Mouse (Mus musculus) neural tube, embryonic 13.5 days (tissue): ENCODE measurements around the gene Ptpn21. TPM values are rescaled to one million over a fixed set of nuclear protein-coding genes. Genes with fewer than 3 reads are reported as not detected.

Experiments used
- ATAC-seq: fragments of 200-750 bp; cut with Nextera tagmentation; 2 replicates; pipeline ENCODE4 v1.8.0; 2017; ENCODE audit warnings: low read depth, mild to moderate bottlenecking, moderate TSS enrichment, moderate library complexity
- H3K27ac ChIP-seq: fragments of 300-500 bp; sonication (generic); replicated peaks from 2 replicates; pipeline ENCODE4 v1.5.1; 2015; ENCODE audit warnings: moderate library complexity, mild to moderate bottlenecking, inconsistent platforms
- H3K27me3 ChIP-seq: fragments of 300-500 bp; sonication (generic); 2 replicates; pipeline ENCODE4 v1.6.1; 2015; ENCODE audit warnings: mild to moderate bottlenecking, inconsistent platforms
- H3K36me3 ChIP-seq: fragments of 300-500 bp; sonication (generic); 2 replicates; pipeline ENCODE4 v1.6.1; 2015; ENCODE audit warnings: mild to moderate bottlenecking, inconsistent platforms
- H3K4me1 ChIP-seq: fragments of 300-500 bp; sonication (generic); replicated peaks from 2 replicates; pipeline ENCODE4 v1.6.1; 2015; ENCODE audit warnings: inconsistent platforms
- H3K4me2 ChIP-seq: fragments of 300-500 bp; sonication (generic); 2 replicates; pipeline ENCODE4 v1.6.1; 2015; ENCODE audit warnings: inconsistent platforms, mild to moderate bottlenecking, moderate library complexity
- H3K4me3 ChIP-seq: fragments of 300-500 bp; sonication (generic); 2 replicates; pipeline ENCODE4 v1.5.1; 2015; ENCODE audit warnings: mild to moderate bottlenecking, inconsistent platforms
- H3K9ac ChIP-seq: fragments of 300-500 bp; sonication (generic); 2 replicates; pipeline ENCODE4 v1.6.1; 2015; ENCODE audit warnings: moderate library complexity, mild to moderate bottlenecking, inconsistent platforms
- H3K9me3 ChIP-seq: fragments of 300-500 bp; sonication (generic); 2 replicates; pipeline ENCODE4 v1.6.1; 2016; ENCODE audit warnings: inconsistent platforms
- WGBS: fragments of 180-500 bp; shearing (Covaris S2); methylation state at CpG from one replicate; pipeline ENCODE4 v1.1.7; 2015; 5-methylcytosine and 5-hydroxymethylcytosine counted together
- polyA plus RNA-seq: library from polyadenylated mRNA; unstranded; fragments of >200 nt; fragmentation: Nextera tagmentation; extraction: Ambion mirVana; gene quantifications from 2 replicates; pipeline ENCODE4 v1.2.1, GENCODE M21; 2015

Gene Ptpn21
- polyA plus RNA-seq, 1 experiment from 2014 or later, result 5.3 TPM

GRCm38 (mm10) chr12:98716142-98716541, 21.1 kb downstream of the Ptpn21 start:
- Histone ChIP-seq H3K36me3 (no peaks in the 10 kb centered on the region), H3K9me3 (no peaks in the 10 kb centered on the region), H3K4me2 (no peak overlapping the region), H3K4me1 (peaks cover 18% of the 10 kb centered on the region), H3K27me3 (no peaks in the 10 kb centered on the region), H3K27ac (no peak overlapping the region), H3K4me3 (no peak overlapping the region), H3K9ac (no peak overlapping the region)
- WGBS, result 87% methylated on average over 2 of the region's 2 CpGs
- ATAC-seq, result no peak

DNA sequence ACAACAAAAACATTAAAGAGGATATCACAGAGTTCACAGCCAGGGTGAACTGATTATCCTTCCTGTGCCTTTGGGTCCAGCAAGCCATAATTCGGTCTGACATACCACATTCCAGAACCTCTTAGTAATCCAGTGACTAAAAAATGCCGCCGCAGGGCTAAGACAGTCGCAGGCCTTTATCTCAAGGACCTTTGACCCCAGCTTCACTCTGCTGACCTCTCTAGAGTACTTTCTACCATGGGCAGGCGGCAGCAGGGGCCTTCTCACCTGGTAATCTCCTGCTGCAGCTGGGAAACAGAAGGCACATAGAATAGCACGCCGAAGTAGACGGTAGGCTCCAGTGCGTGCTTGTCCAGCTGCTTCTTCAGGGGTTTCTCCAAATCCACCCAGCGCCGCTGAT, 22.4 kb downstream of the Ptpn21 start:
- Histone ChIP-seq H3K36me3 (no peaks in the 10 kb centered on the region), H3K4me2 (no peak overlapping the region), H3K4me3 (no peak overlapping the region), H3K27me3 (no peaks in the 10 kb centered on the region), H3K27ac (no peak overlapping the region), H3K9ac (no peak overlapping the region), H3K9me3 (no peaks in the 10 kb centered on the region), H3K4me1 (peaks cover 4% of the 10 kb centered on the region)
- WGBS, result 54% methylated on average over 11 of the region's 11 CpGs
- ATAC-seq, result no peak

DNA sequence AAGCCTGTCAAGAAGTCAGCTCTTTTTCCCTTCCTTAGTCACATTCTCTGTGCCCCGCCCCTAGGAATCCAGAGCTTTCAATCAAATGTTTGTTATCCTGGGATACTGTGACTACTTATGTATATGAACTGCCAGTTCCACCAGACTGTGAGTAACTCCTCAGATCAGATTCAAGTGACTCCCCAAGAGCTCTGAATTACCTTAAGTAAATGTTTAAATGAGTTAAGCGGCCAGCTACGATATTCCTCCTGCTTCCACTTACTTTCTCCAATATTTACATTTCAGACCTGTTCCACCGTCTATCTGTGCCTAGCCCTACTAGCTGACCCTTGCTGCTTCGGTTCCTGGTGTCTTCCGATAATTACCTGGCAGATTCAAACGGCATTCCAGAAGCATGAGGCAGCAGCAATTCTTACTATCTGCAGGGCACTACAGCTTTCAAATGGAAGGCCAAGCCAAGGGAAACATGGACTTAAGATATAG, 23.5 kb downstream of the Ptpn21 start:
- no peak overlapping the region for H3K9ac ChIP-seq
- no peak overlapping the region for H3K4me3 ChIP-seq
- ATAC-seq, result no peak
- H3K36me3 ChIP-seq, result no peaks in the 10 kb centered on the region
- no peaks in the 10 kb centered on the region for H3K9me3 ChIP-seq
- peaks cover 4% of the 10 kb centered on the region for H3K4me1 ChIP-seq
- no peak overlapping the region for H3K4me2 ChIP-seq
- WGBS, result 76% methylated on average over 7 of the region's 7 CpGs
- H3K27ac ChIP-seq, result no peak overlapping the region
- H3K27me3 ChIP-seq, result no peaks in the 10 kb centered on the region

DNA sequence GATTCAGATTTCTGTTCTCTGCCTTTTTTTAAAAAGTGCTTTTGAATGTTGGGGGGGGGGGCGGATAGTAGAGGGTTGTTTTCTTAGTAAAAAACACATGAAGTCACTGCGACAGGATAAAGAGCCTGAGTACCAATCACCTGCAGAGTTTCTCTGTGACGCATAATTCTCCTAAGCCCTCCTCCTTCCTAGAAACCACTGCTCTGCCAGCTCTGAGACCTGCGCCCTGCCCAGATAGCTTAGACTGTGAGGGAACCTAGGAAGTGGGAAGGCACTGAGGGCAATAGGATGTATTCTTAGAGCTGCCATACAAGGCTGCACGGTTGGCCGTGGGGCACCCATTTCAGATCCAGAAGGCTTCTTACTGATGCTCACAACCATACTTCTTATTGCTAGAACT, 24.4 kb downstream of the Ptpn21 start:
- no peak overlapping the region for H3K4me3 ChIP-seq
- H3K4me2 ChIP-seq, result no peak overlapping the region
- no peak overlapping the region for H3K9ac ChIP-seq
- no peak overlapping the region for H3K27ac ChIP-seq
- no peaks in the 10 kb centered on the region for H3K36me3 ChIP-seq
- peaks cover 4% of the 10 kb centered on the region for H3K4me1 ChIP-seq
- H3K9me3 ChIP-seq, result no peaks in the 10 kb centered on the region
- WGBS, result 74% methylated on average over 6 of the region's 6 CpGs
- no peak for ATAC-seq
- H3K27me3 ChIP-seq, result no peaks in the 10 kb centered on the region

- WGBS, result 67% methylated on average over 10 of the region's 10 CpGs
- Histone ChIP-seq H3K36me3 (peaks cover 18% of the 10 kb centered on the region; the same call in 1 of the 2 replicates), H3K9ac (no peak overlapping the region), H3K27ac (no peak overlapping the region), H3K9me3 (no peaks in the 10 kb centered on the region), H3K4me2 (no peak overlapping the region), H3K27me3 (no peaks in the 10 kb centered on the region), H3K4me3 (no peak overlapping the region), H3K4me1 (no peaks in the 10 kb centered on the region)
- ATAC-seq, result no peak
Observed at GRCm38 (mm10) chr12:98703961-98704360, 33.2 kb downstream of the Ptpn21 start.

DNA sequence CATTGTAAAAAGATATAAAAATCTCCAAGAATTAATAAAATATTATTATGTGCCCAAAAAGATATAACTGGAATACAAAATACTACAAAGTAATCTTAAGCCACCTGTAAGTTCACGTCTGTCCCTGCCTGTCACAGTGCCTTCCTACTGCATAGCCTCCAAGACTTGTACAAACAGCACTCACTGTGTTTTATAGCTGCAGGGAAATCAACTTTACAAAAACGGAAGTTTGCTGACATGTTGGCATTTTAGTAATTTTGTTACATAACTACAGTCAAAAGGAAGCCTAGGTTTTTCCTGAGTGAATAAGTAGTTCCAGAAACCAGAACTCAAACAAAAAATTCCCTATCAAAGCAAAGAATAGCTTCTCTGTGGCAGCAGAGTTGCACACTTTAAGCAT, 33.7 kb downstream of the Ptpn21 start:
- Histone ChIP-seq H3K36me3 (peaks cover 20% of the 10 kb centered on the region; the same call in 1 of the 2 replicates), H3K4me3 (no peak overlapping the region), H3K27ac (no peak overlapping the region), H3K4me1 (no peaks in the 10 kb centered on the region), H3K4me2 (no peak overlapping the region), H3K9me3 (no peaks in the 10 kb centered on the region), H3K9ac (no peak overlapping the region), H3K27me3 (no peaks in the 10 kb centered on the region)
- WGBS, result 90% methylated on average over 2 of the region's 2 CpGs
- ATAC-seq, result no peak

- WGBS, result 79% methylated on average over 9 of the region's 9 CpGs
- no peaks in the 10 kb centered on the region for H3K9me3 ChIP-seq
- H3K36me3 ChIP-seq, result peaks cover 17% of the 10 kb centered on the region; the same call in 1 of the 2 replicates
- no peak overlapping the region for H3K4me3 ChIP-seq
- ATAC-seq, result no peak
- no peaks in the 10 kb centered on the region for H3K4me1 ChIP-seq
- no peak overlapping the region for H3K4me2 ChIP-seq
- H3K9ac ChIP-seq, result no peak overlapping the region
- H3K27ac ChIP-seq, result no peak overlapping the region
- H3K27me3 ChIP-seq, result no peaks in the 10 kb centered on the region
Observed at GRCm38 (mm10) chr12:98701564-98701963, 35.6 kb downstream of the Ptpn21 start.

DNA sequence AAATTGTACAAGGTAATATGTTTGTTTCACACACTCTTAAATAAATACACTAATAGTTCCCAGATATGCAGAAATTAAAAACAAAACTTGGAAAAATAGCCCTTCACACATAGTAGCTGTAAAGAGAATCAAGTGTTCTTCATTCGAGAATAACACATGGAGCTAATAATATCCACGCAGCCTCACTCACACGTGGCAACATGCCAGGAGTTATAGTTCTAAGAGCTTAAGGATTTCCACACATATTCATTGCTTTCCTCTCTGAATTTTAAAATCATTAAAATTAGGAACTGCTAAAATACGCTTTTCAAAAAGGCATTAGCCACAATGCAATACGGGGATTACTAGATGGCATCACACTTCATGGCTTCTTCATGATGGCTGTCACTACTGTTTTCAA, 40.0 kb downstream of the Ptpn21 start:
- H3K4me3 ChIP-seq, result no peak overlapping the region
- 88% methylated on average over 5 of the region's 5 CpGs for WGBS
- no peaks in the 10 kb centered on the region for H3K4me1 ChIP-seq
- no peak overlapping the region for H3K9ac ChIP-seq
- no peak overlapping the region for H3K4me2 ChIP-seq
- no peak for ATAC-seq
- no peaks in the 10 kb centered on the region for H3K27me3 ChIP-seq
- no peaks in the 10 kb centered on the region for H3K9me3 ChIP-seq
- no peak overlapping the region for H3K27ac ChIP-seq
- H3K36me3 ChIP-seq, result peaks cover 18% of the 10 kb centered on the region

GRCm38 (mm10) chr12:98690230-98690629, 47.0 kb downstream of the Ptpn21 start:
- no peak overlapping the region for H3K9ac ChIP-seq
- no peaks in the 10 kb centered on the region for H3K27me3 ChIP-seq
- no peak for ATAC-seq
- no peak overlapping the region for H3K4me3 ChIP-seq
- H3K9me3 ChIP-seq, result no peaks in the 10 kb centered on the region
- peaks cover 38% of the 10 kb centered on the region for H3K36me3 ChIP-seq
- 85% methylated on average over 8 of the region's 8 CpGs for WGBS
- H3K4me1 ChIP-seq, result no peaks in the 10 kb centered on the region
- H3K27ac ChIP-seq, result no peak overlapping the region
- H3K4me2 ChIP-seq, result no peak overlapping the region

DNA sequence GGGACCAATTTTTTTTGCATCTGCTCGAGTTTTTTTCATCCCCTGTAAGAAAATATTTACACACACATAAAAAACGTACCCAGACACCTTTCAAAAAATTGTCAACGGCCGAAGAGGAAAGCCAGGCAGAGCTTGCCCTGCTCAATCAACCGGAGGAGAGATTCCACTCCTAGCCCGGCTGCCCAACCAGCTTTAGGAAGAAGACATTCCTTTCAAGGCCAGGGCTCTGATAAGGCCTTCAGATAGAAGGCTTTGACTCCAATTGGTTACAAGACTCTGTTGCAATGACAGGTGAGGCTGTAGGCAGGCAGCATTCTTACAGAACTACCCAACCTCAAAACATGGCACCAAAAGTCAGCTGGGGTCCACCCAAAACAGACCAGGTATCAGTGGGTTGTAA, 53.6 kb downstream of the Ptpn21 start:
- peaks cover 37% of the 10 kb centered on the region for H3K36me3 ChIP-seq
- 77% methylated on average over 6 of the region's 6 CpGs for WGBS

DNA sequence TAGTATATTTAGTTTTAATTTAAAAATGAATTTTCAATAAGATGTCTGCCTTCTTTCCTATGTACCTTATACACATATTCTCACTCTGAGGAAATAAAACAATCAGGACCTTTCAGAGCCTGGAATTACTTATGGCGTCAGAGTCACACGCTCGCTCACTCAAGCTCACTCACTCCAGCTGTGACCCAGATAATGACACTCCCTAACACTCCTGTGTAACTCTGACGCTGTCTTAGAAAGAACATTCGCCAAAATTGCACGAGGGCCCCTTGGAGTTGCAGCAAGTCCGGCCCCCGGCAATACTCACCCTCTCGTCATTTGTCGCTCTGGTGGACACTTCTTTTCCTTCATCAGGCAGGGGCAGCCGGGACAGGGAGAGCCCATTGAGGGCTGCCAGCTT, 54.0 kb downstream of the Ptpn21 start:
- WGBS, result 74% methylated on average over 11 of the region's 11 CpGs
- H3K4me1 ChIP-seq, result peaks cover 8% of the 10 kb centered on the region
- no peaks in the 10 kb centered on the region for H3K9me3 ChIP-seq
- H3K4me3 ChIP-seq, result no peak overlapping the region
- H3K4me2 ChIP-seq, result no peak overlapping the region
- no peak for ATAC-seq
- no peak overlapping the region for H3K9ac ChIP-seq
- H3K27ac ChIP-seq, result no peak overlapping the region
- H3K27me3 ChIP-seq, result no peaks in the 10 kb centered on the region
- peaks cover 34% of the 10 kb centered on the region for H3K36me3 ChIP-seq

More for the DNA sequence above, 53.6 kb downstream of the Ptpn21 start:
- no peak for ATAC-seq
- Histone ChIP-seq H3K4me3 (no peak overlapping the region), H3K27ac (no peak overlapping the region), H3K9me3 (no peaks in the 10 kb centered on the region), H3K9ac (no peak overlapping the region), H3K4me1 (peaks cover 8% of the 10 kb centered on the region), H3K4me2 (no peak overlapping the region), H3K27me3 (no peaks in the 10 kb centered on the region)

DNA sequence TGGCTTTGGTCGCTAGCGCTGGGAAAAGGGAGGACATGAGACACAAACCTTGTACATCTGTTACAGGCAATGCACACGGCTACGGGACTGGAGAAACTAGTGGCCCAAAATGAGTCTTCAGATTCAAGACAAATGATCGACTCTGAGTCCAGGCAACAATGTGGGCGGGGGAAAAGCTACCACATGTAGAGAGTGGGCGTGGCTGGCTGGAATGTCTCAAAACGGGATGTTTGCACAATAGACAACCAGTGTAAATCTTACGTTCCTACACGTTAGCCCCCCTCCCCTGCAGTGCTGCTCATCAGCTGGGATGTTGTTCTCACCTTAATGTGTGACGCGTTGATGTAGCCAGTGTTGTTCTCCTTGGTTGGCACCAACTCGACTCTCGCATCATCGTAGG, 55.0 kb downstream of the Ptpn21 start:
- Histone ChIP-seq H3K4me2 (no peak overlapping the region), H3K27me3 (no peaks in the 10 kb centered on the region), H3K27ac (no peak overlapping the region), H3K4me1 (peaks cover 8% of the 10 kb centered on the region), H3K4me3 (no peak overlapping the region), H3K9ac (no peak overlapping the region), H3K36me3 (peaks cover 30% of the 10 kb centered on the region), H3K9me3 (no peaks in the 10 kb centered on the region)
- no peak for ATAC-seq
- WGBS, result 78% methylated on average over 15 of the region's 15 CpGs

- ATAC-seq, result peak; percentile 47; the same call in 1 of the 2 replicates
- Histone ChIP-seq H3K36me3 (peaks cover 30% of the 10 kb centered on the region), H3K27ac (0 out of 2 replicates have a peak overlapping the region, but pooled peaks have one; percentile 23), H3K4me2 (no peak overlapping the region), H3K27me3 (no peaks in the 10 kb centered on the region), H3K4me3 (no peak overlapping the region), H3K9me3 (no peaks in the 10 kb centered on the region), H3K9ac (no peak overlapping the region), H3K4me1 (peaks cover 8% of the 10 kb centered on the region)
- WGBS, result 80% methylated on average over 15 of the region's 15 CpGs
Observed at GRCm38 (mm10) chr12:98679906-98680305, 57.3 kb downstream of the Ptpn21 start.
